Mouse (Mus musculus): ENCODE results near the gene Vps41. TPM values are rescaled to one million over a fixed set of nuclear protein-coding genes. Genes with fewer than 3 reads are reported as not detected.
A peak's percentile ranks its signal among the peaks of the same experiment; 100 is the strongest.

Gene Vps41
- polyA plus RNA-seq, 1 experiment from 2014 or later: 51.5 TPM

DNA sequence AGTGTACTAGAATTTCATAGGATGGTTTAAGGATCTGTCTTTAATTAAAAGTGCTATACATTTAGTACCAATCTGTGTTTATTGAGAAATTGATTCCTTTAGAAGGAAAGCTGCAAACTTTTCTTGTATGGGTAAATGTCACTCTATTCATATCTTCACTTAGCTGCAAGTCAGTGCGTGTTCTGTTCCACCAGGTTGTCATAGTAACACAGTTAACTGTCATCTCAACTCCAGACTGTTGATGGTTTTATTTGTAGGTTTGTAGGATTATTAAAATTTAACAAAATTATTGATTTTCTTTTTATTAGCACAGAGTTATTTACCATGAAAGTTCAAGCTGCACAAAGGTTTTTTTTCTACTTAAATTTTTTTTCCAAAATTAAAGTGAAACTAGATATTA is 19.5 kb downstream of the Vps41 start:
- H3K27me3 ChIP-seq (ENCODE audit: insufficient read depth, low read length): no peaks in the 10 kb centered on the region

DNA sequence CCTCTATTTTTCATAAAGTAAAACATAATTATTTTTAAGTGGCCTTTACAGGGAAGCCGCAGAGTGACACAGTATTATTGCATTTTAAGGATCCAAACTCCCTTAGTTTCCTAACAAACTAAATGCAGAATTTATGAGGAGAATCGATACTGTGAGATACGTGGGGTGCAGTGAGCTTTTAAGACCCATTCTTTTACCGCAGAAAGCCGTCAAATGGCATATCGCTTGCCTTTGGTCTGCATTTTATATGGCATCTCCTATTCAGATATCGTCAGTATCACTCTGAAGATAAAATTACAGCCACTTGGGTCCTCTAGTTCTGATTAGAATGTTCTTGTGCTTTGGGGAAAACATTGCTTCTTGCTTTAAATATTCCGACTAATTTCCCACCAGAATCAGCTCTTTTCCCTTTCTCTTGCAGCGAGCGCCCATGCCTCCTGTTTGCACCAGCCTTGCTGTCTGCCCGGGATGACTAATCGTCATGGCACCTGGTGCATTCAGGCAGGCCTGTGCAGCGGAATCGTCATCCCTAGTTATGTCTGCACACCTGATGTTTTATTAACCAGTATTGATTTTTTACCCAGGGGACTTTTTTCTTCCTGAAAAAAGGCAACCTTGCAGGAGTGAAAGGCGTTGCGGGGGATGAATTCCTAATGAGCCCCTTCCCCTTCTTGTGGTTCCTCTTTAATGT is 26.6 kb downstream of the Vps41 start:
- WGBS: 75% methylated on average over 16 of the region's 16 CpGs
- DNase-seq (ENCODE audit: low spot score) (no peak), ATAC-seq (replicated peaks; ENCODE audit: low FRiP score, low read depth) (no peak)
- H3K4me3 ChIP-seq (replicated peaks; ENCODE audit: low read depth, low read length): no peak overlapping the region
- no peaks in the 10 kb centered on the region for H3K27me3 ChIP-seq (ENCODE audit: insufficient read depth, low read length)
- H3K9ac ChIP-seq (ENCODE audit: low read depth, low read length): no peak overlapping the region
- no peak overlapping the region for H3K27ac ChIP-seq
- H3K36me3 ChIP-seq (ENCODE audit: insufficient read depth, low read length): peaks cover 14% of the 10 kb centered on the region; the same call in 1 of the 2 replicates
- H3K9me3 ChIP-seq (replicated peaks; ENCODE audit: low read length): no peaks in the 10 kb centered on the region
- TF ChIP-seq CTCF (IDR thresholded peaks at IDR 0.05; ENCODE audit: low read depth): no peak
- no peak overlapping the region for H3K4me2 ChIP-seq (ENCODE audit: low read length)
- no peaks in the 10 kb centered on the region for H3K4me1 ChIP-seq (replicated peaks; ENCODE audit: insufficient read depth, low read length)

More for the DNA sequence above, 19.5 kb downstream of the Vps41 start:
- Histone ChIP-seq H3K4me3 (replicated peaks; ENCODE audit: low read depth, low read length) (no peak overlapping the region), H3K9me3 (replicated peaks; ENCODE audit: low read length) (no peaks in the 10 kb centered on the region), H3K9ac (ENCODE audit: low read depth, low read length) (no peak overlapping the region), H3K36me3 (ENCODE audit: insufficient read depth, low read length) (peaks cover 12% of the 10 kb centered on the region; the same call in 1 of the 2 replicates), H3K4me1 (replicated peaks; ENCODE audit: insufficient read depth, low read length) (no peaks in the 10 kb centered on the region), H3K27ac (no peak overlapping the region), H3K4me2 (ENCODE audit: low read length) (no peak overlapping the region)
- no peak for TF ChIP-seq CTCF (IDR thresholded peaks at IDR 0.05; ENCODE audit: low read depth)
- ATAC-seq (replicated peaks; ENCODE audit: low FRiP score, low read depth) (no peak), DNase-seq (ENCODE audit: low spot score) (no peak)
- WGBS: 82% methylated on average over 1 of the region's 1 CpGs

DNA sequence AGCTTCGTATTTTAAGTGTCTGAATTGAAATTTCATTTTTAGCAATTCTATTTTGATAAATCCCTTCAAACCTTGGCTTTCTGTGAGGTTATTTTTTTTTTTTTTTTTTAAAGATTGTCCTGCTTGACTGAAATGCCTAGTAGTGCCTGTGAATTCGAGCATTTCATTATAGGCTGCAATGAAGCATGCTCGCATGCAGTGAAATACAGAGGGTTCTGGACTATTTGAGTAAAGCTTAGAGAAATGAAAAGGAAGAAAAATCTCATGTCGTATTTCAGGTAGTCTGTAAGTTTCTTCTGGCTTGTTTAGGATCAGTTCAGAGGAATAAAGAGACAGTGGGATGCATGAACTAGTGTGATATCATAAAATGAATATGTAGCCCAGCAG is 27.2 kb downstream of the Vps41 start:
- Histone ChIP-seq H3K4me1 (replicated peaks; ENCODE audit: insufficient read depth, low read length) (no peaks in the 10 kb centered on the region), H3K9me3 (replicated peaks; ENCODE audit: low read length) (no peaks in the 10 kb centered on the region), H3K4me3 (replicated peaks; ENCODE audit: low read depth, low read length) (no peak overlapping the region), H3K9ac (ENCODE audit: low read depth, low read length) (no peak overlapping the region), H3K4me2 (ENCODE audit: low read length) (no peak overlapping the region), H3K36me3 (ENCODE audit: insufficient read depth, low read length) (peaks cover 14% of the 10 kb centered on the region; the same call in 1 of the 2 replicates), H3K27ac (no peak overlapping the region), H3K27me3 (ENCODE audit: insufficient read depth, low read length) (no peaks in the 10 kb centered on the region)
- DNase-seq (ENCODE audit: low spot score): no peak
- WGBS: 76% methylated on average over 4 of the region's 4 CpGs
- ATAC-seq (replicated peaks; ENCODE audit: low FRiP score, low read depth): no peak
- no peak for TF ChIP-seq CTCF (IDR thresholded peaks at IDR 0.05; ENCODE audit: low read depth)

DNA sequence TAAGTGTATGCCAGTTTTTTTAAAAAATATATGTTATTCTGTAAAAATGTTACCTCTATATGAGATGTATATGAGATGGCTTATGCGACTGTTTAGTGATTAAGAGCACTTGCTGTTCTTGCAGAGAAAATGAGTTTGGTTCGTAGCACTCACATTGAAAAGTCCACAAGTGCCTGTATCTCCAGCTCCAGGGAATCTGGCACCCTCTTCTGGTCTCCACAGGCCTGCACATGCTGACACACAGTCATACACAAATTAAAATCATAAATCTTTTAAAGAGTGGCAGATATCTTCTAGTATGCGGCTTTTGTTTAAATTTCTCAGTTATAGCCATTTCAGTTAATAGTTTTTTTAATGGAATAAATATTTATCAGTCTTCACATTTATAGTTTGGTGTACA is 40.9 kb downstream of the Vps41 start:
- peak; percentile 64 for TF ChIP-seq CTCF (IDR thresholded peaks at IDR 0.05; ENCODE audit: low read depth)
- no peak overlapping the region for H3K9ac ChIP-seq (ENCODE audit: low read depth, low read length)
- H3K4me2 ChIP-seq (ENCODE audit: low read length): no peak overlapping the region
- 83% methylated on average over 3 of the region's 3 CpGs for WGBS
- no peaks in the 10 kb centered on the region for H3K36me3 ChIP-seq (ENCODE audit: insufficient read depth, low read length)
- H3K9me3 ChIP-seq (replicated peaks; ENCODE audit: low read length): no peaks in the 10 kb centered on the region
- DNase-seq (ENCODE audit: low spot score) (peak; percentile 12), ATAC-seq (replicated peaks; ENCODE audit: low FRiP score, low read depth) (no peak)
- no peaks in the 10 kb centered on the region for H3K4me1 ChIP-seq (replicated peaks; ENCODE audit: insufficient read depth, low read length)
- H3K27me3 ChIP-seq (ENCODE audit: insufficient read depth, low read length): no peaks in the 10 kb centered on the region
- H3K27ac ChIP-seq: no peak overlapping the region
- no peak overlapping the region for H3K4me3 ChIP-seq (replicated peaks; ENCODE audit: low read depth, low read length)

DNA sequence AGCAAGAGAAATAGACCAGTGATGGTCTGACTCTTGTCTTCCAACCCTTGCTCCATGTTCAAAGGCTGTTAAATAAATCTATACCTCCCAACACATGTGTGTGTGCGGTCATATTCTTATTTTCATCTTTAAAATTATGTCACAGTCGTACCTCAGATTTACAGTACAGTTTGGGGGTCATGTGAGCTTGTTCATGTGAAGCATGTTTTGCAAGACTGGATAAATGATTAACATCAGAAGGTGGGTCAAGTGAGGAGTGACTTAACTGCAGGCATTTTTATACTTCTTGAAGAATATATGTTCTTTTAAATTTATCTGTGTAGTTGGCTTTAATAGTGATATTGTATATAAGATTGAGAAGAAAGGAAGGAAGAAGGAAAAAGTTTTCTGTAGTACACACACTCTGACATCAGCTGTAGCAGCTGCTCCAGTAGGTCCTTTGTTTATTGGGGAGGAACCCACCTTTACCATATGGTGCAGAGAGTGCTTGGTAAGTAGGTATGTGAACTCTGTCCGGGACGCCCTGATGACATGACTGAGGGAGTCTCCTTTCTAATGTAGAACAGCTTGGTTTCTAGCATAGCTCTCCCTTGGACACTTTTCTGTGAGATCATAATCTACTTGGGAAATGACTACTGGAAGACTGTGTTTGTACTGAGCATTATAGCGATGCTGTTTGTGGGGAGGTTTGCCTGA is 42.4 kb downstream of the Vps41 start:
- no peak overlapping the region for H3K4me2 ChIP-seq (ENCODE audit: low read length)
- DNase-seq (ENCODE audit: low spot score) (peak; percentile 10), ATAC-seq (replicated peaks; ENCODE audit: low FRiP score, low read depth) (peak; percentile 59; the same call in 1 of the 2 replicates)
- H3K4me3 ChIP-seq (replicated peaks; ENCODE audit: low read depth, low read length): no peak overlapping the region
- no peak overlapping the region for H3K27ac ChIP-seq
- 75% methylated on average over 5 of the region's 5 CpGs for WGBS
- H3K36me3 ChIP-seq (ENCODE audit: insufficient read depth, low read length): no peaks in the 10 kb centered on the region
- no peaks in the 10 kb centered on the region for H3K4me1 ChIP-seq (replicated peaks; ENCODE audit: insufficient read depth, low read length)
- H3K9me3 ChIP-seq (replicated peaks; ENCODE audit: low read length): no peaks in the 10 kb centered on the region
- no peak for TF ChIP-seq CTCF (IDR thresholded peaks at IDR 0.05; ENCODE audit: low read depth)
- no peaks in the 10 kb centered on the region for H3K27me3 ChIP-seq (ENCODE audit: insufficient read depth, low read length)
- no peak overlapping the region for H3K9ac ChIP-seq (ENCODE audit: low read depth, low read length)

DNA sequence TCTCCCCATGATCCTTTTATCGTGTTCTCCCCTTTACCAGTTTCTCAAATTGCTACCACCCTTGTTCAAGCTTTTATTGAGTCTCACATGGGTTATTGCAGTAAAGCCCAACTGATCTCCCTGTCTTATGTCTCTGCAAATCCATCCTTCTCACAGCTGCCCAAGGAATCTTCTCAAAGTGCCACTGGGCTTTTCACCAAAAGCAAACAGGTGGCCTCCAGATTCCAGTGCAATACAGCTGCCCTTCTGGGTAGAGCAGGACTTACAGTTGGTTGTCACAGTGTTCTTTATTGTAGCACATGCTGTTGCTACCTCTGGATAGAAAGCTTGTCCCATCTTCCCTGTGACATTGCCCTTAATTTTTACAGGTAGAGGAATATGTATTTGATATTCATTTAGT is 44.4 kb downstream of the Vps41 start:
- H3K4me1 ChIP-seq (replicated peaks; ENCODE audit: insufficient read depth, low read length): no peaks in the 10 kb centered on the region
- no peak overlapping the region for H3K27ac ChIP-seq
- no peak overlapping the region for H3K4me3 ChIP-seq (replicated peaks; ENCODE audit: low read depth, low read length)
- H3K27me3 ChIP-seq (ENCODE audit: insufficient read depth, low read length): no peaks in the 10 kb centered on the region
- 73% methylated on average over 1 of the region's 1 CpGs for WGBS
- ATAC-seq (replicated peaks; ENCODE audit: low FRiP score, low read depth) (no peak), DNase-seq (ENCODE audit: low spot score) (no peak)
- H3K36me3 ChIP-seq (ENCODE audit: insufficient read depth, low read length): no peaks in the 10 kb centered on the region
- no peak for TF ChIP-seq CTCF (IDR thresholded peaks at IDR 0.05; ENCODE audit: low read depth)
- H3K4me2 ChIP-seq (ENCODE audit: low read length): no peak overlapping the region
- H3K9ac ChIP-seq (ENCODE audit: low read depth, low read length): no peak overlapping the region
- no peaks in the 10 kb centered on the region for H3K9me3 ChIP-seq (replicated peaks; ENCODE audit: low read length)

All from kidney, postnatal 0 days (tissue).